Mouse (Mus musculus) cortical plate, adult 2 months (tissue): ENCODE results near the gene Ptprn2.

ENCODE experiments used
- CTCF ChIP-seq: fragments of 200-500 bp; IDR thresholded peaks from 2 replicates; pipeline ENCODE4 v1.5.1; 2011; ENCODE audit warnings: mild to moderate bottlenecking, control low read depth, low read length; ENCODE audit not compliant: insufficient read depth; ENCODE audit errors: extremely low read depth
- POLR2A ChIP-seq: fragments of 200-500 bp; IDR thresholded peaks from 2 replicates; pipeline ENCODE4 v1.6.1; 2011; ENCODE audit warnings: mild to moderate bottlenecking, low read length, control low read depth; ENCODE audit not compliant: insufficient read depth; ENCODE audit errors: extremely low read depth

DNA sequence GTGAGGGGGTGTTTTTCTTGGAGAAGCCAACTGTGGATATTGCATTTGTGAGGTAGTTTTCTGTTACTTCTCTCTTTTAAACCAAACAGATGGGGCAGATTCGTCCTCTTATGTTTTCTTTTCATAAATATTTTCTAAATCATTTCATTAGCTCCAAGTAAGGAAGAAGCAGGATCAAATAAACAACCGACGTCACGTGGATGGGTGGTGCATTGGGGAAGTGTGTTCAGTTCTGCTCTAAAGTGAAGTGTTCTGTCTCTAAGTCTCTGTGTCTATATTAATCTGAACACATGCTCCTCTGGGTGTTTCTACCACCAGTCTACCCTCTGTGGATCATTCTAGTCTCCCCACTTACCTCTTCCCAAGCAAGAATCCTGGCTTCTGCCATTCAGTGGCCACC is 70.4 kb downstream of the Ptprn2 start:
- TF ChIP-seq CTCF, result no peak
- TF ChIP-seq POLR2A, result no peak
